Mouse (Mus musculus): Measurements from ENCODE around the gene Asah2.

Asah2 gene

DNA sequence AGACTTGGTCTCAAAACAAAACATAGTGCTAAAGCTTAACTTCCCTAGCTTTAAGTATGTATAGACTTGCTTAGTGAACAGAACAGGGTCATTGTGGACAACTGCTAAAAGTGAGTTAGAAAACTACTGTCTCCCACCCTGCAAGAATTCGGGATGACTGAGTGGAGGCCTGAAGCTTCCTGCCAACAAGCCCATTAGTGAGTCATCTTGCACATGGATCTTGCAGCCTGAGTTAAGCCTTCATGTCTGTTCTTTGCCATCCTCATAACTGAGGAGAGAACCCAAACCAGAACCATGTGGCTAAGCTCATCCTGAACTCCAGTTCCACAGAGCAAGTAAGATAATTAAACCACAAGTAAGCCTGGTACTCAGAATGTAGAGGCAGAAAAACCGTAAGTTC is 56.8 kb downstream of the Asah2 start:
- POLR2A ChIA-PET: no interaction called here
- CTCF ChIA-PET: interaction anchor here in 3 of 4 experiments (0.5 to 0.8 kb wide), 3 partner anchors 50 to 976 kb away, joined by 3 to 7 read pairs (median 3); no protein-coding TSS in a partner anchor

GRCm38 (mm10) chr19:32032881-32033280 is 75.1 kb downstream of the Asah2 start:
- POLR2A ChIA-PET: no interaction called here

GRCm38 (mm10) chr19:32030430-32030829 is 77.6 kb downstream of the Asah2 start:
- POLR2A ChIA-PET: interaction anchor here in 2 of 4 experiments (0.6 to 2.3 kb wide), 3 partner anchors 10 to 60 kb away, joined by 3 to 8 read pairs (median 5); no protein-coding TSS in a partner anchor

More at GRCm38 (mm10) chr19:32032881-32033280, 75.1 kb downstream of the Asah2 start:
- CTCF ChIA-PET: interaction anchor here in 1 of 4 experiments (0.6 kb wide), 1 partner anchor 16 kb away, joined by 4 read pairs; no protein-coding TSS in a partner anchor

GRCm38 (mm10) chr19:32025443-32025842 is 82.6 kb downstream of the Asah2 start:
- CTCF ChIA-PET: interaction anchor here in 1 of 4 experiments (0.6 kb wide), 1 partner anchor 92 kb away, joined by 4 read pairs; no protein-coding TSS in a partner anchor
- POLR2A ChIA-PET: no interaction called here

More at GRCm38 (mm10) chr19:32030430-32030829, 77.6 kb downstream of the Asah2 start:
- CTCF ChIA-PET: interaction anchor here (0.6 to 2.3 kb wide), 15 partner anchors 9 to 290 kb away, joined by 3 to 14 read pairs (median 3); no protein-coding TSS in a partner anchor

DNA sequence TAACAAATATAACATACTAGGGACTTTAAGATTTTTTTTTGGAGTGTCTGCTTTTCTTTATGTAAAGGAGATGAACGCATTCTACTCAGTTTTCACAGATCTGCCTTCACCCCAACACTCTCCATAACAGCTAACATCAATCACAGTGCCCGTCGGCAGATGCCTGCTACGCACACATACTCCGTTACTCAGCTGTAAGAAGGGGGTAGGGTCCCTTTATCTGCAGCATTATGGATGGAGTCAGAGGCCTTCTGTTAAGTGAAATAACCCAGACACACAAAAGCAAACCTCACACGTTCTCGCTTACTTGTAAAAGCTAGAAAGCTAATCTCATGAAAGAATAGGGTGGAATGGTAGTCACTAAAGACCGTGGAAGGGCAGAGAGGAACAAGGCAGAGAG is 88.3 kb downstream of the Asah2 start:
- CTCF ChIA-PET: no interaction called here
- POLR2A ChIA-PET: interaction anchor here in 1 of 4 experiments (2.3 kb wide), 1 partner anchor 11 kb away, joined by 5 read pairs; no protein-coding TSS in a partner anchor

DNA sequence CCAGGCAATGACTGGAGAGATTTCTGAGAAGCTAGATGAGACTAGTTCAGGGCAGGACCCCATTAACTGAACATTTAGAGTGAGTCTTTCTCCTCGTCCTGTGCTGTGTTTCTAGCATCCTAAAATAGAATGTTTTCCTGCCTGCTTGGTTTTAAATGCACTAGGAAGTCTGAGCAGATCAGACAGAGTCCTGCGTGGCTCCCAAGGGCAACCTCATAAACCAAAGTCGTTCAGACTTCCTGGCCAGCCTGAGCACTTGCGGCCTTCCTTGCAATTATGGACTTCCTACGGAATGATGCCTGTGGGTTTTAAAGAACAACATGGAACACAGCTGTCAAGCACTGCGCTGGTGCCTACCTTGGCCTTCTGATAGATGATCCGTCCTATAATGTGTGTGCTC is 89.4 kb downstream of the Asah2 start:
- POLR2A ChIA-PET: no interaction called here
- CTCF ChIA-PET: no interaction called here

DNA sequence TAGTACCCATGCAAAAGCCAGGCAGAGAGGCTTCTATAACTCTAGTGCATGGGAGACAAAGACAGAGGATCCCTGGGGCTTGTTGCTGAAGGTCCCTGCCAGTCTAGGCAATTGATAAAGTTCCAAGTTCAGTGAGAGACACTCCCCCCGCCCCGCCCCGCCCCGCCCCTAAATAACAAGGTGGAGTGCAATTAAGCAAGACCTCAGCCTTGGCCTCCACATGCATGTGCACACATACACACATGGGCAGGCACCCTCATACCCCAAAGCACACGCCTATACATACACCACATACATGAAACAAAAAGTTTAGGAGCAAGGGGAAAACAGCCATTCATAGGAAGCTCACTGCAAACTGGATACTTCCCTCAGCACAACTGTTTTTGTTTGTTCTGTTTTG is 90.0 kb downstream of the Asah2 start:
- ChIA-PET POLR2A (no interaction called here), CTCF (no interaction called here)

DNA sequence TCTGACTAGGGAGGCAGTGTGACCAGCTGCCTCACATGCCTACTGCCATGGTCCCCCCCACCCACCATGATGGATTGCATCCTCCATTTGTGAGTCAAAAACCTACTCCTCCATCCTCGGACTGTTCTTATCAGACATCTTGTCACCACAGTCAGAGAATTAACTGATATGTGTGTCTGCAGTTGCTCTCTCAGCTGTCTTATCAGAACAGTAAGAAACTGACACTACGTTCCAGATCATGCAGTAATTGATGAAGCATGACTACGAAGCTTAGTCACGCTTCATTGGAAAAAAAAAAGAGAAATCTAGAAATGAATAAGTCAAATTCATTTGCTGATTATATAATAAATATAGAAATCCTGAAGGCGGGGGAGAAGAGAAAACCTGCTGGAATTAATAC is 105.4 kb downstream of the Asah2 start:
- ChIA-PET CTCF (interaction anchor here in 1 of 4 experiments (0.7 kb wide), 1 partner anchor 1756 kb away, joined by 3 read pairs; no protein-coding TSS in a partner anchor), POLR2A (interaction anchor here in 1 of 4 experiments (0.5 kb wide), 1 partner anchor 25 kb away, joined by 3 read pairs; no protein-coding TSS in a partner anchor)

DNA sequence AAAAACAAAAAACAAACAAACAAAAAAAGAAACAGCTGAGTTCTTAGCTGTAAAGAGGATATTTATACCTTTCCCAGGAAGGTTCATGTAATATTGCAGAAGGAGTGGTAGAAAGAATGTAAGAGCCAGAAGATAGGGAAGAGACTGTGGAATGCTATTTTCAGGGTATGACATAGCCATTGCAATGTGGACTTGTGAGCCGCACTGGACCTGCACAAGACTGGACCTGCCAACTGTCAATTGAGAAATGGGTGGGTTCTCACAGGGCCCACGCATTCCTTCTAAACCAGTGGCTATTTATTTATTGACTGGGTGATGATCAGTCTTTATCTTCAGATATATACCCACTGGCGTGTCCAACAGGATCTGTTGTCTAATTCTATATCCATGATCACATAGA is 111.1 kb downstream of the Asah2 start:
- ChIA-PET POLR2A (no interaction called here), CTCF (no interaction called here)

DNA sequence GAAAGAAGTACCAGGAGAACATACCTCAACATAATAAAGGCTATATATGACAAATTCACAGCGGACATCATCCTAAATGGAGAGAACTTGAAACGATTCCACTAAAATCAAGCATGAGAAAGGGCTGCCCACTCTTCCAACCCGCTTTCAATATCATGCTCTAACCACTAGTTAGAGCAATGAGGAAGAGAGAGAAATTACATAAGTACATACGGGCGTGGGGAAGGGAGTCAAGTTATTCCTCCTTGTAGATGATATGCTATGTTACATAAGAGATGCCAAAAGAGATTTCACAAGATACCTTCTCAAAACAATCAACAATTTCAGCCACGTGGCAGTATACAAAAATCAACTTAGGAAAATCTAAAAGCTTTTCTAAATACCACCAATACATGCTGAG is 117.0 kb downstream of the Asah2 start:
- POLR2A ChIA-PET: no interaction called here
- CTCF ChIA-PET: no interaction called here

GRCm38 (mm10) chr19:31975882-31976281 is 132.1 kb downstream of the Asah2 start:
- CTCF ChIA-PET: interaction anchor here in 1 of 4 experiments (0.6 kb wide), 1 partner anchor 464 kb away, joined by 7 read pairs; no protein-coding TSS in a partner anchor
- POLR2A ChIA-PET: no interaction called here

DNA sequence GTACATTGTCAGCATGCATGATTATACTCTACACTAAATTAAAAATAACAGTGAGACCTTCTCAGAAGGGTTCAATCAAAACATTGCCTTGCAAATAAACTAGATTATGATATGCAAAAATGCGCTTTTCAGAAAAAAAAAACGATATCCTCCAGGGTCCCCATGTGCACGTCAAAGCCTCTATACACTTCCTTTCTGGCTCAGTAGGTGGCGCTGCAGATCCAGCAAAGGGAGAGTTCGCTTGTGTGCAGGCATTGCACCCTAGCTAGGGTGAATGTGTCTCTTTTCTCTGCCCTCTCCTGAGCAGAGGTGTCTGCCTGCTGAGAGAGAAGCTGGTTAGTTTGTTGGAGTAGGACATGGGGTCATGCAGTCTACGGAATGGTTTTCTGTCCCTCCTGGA is 136.0 kb downstream of the Asah2 start:
- POLR2A ChIA-PET: interaction anchor here in 2 of 4 experiments (1.0 to 1.7 kb wide), 2 partner anchors 218 to 741 kb away, joined by 3 read pairs; no protein-coding TSS in a partner anchor

DNA sequence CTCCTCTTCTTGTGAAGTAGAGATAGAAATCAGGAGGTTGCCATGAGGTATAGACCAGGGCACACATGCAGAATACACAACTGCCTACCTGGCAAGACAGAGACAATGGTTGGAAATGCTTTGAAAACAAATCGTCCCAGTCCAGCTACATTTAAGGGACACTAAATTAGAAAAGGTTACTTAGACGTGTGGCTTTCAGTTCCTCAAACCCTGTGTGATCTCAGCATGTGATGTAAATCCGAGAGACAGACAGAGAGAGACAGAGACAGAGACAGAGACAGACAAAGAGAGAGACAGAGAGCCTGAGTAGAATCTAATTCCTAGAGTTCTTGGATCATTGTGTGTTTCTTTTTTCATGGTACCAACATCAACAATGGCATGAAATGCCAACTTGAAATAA is 136.6 kb downstream of the Asah2 start:
- CTCF ChIA-PET: interaction anchor here in 2 of 4 experiments (0.7 to 1.0 kb wide), 3 partner anchors 95 to 349 kb away, joined by 3 to 10 read pairs (median 4); no protein-coding TSS in a partner anchor
- POLR2A ChIA-PET: no interaction called here

More for the DNA sequence above, 136.0 kb downstream of the Asah2 start:
- CTCF ChIA-PET: interaction anchor here in 3 of 4 experiments (0.6 to 1.1 kb wide), 6 partner anchors 59 to 681 kb away, joined by 3 to 4 read pairs (median 3); no protein-coding TSS in a partner anchor

GRCm38 (mm10) chr19:31967933-31968532 is 140.0 kb downstream of the Asah2 start:
- ChIA-PET CTCF (interaction anchor here in 1 of 4 experiments (0.5 kb wide), 1 partner anchor 148 kb away, joined by 3 read pairs; no protein-coding TSS in a partner anchor), POLR2A (no interaction called here)

DNA sequence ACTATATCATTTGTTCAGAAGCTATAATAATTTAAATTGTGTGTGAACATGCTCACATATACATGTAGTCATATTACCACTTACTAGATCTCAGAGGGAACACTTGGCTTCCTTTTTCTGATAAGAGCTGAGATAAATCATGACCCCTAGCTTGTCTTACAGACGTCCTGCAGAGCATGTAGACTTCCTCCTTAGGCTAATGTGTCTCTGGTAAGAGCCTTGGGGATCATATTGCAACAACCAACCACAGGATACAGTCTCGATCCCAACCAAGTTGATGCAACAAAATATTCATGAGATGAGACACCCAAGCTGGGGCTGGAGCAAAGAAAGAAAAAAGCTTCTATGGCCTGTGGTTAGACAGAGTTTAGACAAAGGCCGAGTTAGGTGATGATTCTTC is 144.9 kb downstream of the Asah2 start:
- POLR2A ChIA-PET: no interaction called here
- CTCF ChIA-PET: no interaction called here

- ChIA-PET CTCF (interaction anchor here in 1 of 4 experiments (0.5 kb wide), 1 partner anchor 35 kb away, joined by 3 read pairs; no protein-coding TSS in a partner anchor), POLR2A (no interaction called here)
Measured at GRCm38 (mm10) chr19:31960434-31960833, 147.6 kb downstream of the Asah2 start.

DNA sequence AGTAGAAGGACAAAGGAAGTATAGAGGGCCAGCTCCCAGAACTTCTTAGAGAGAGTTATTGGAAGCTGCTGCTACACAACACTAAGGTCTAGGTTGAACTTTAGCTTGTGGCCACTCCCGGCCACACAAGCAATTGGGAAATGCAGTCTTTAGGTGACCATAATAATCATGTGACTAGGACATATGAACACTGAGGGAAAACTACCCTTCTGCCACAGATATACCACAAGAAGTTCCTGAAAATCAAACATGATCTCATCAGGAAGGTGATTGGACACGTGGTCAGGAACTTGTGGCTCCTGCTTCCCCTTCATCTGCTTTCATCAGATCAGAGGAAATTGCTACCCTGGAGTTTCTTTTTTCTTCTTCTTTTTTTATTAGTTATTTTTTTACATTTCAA is 151.7 kb downstream of the Asah2 start:
- ChIA-PET CTCF (no interaction called here), POLR2A (no interaction called here)

DNA sequence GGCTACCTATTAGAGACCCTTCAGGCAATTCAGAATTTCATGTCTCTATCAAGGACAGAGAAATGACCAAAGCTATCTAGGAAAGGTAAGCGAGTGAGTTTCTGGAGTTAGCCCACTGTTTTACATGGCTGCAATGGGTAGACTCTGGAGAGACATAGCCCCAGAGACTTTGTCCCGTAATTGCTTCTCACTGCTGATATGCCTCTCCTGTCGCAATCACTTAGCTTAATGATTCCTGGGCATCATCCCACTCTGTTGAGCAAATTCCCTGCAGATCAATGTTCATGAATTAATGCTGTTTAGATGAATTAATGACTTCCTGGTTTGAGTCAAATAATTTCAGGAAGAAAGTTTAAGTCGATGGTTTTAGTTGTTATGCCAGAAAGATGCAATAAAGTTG is 153.3 kb downstream of the Asah2 start:
- ChIA-PET POLR2A (no interaction called here), CTCF (interaction anchor here in 1 of 4 experiments (0.6 kb wide), 1 partner anchor 152 kb away, joined by 7 read pairs; no protein-coding TSS in a partner anchor)

- ChIA-PET POLR2A (interaction anchor here in 2 of 4 experiments (0.6 kb wide), 2 partner anchors 16 to 186 kb away, joined by 3 read pairs; no protein-coding TSS in a partner anchor), CTCF (interaction anchor here in 3 of 4 experiments (0.6 kb wide), 5 partner anchors 146 to 1302 kb away, joined by 3 to 7 read pairs (median 4); no protein-coding TSS in a partner anchor)
Measured at GRCm38 (mm10) chr19:31954267-31954666, 153.7 kb downstream of the Asah2 start.

GRCm38 (mm10) chr19:31953799-31954198 is 154.2 kb downstream of the Asah2 start:
- ChIA-PET CTCF (interaction anchor here (0.6 to 0.7 kb wide), 5 partner anchors 145 to 1303 kb away, joined by 3 to 14 read pairs (median 4); no protein-coding TSS in a partner anchor), POLR2A (interaction anchor here in 2 of 4 experiments (0.6 kb wide), 2 partner anchors 17 to 186 kb away, joined by 3 read pairs; no protein-coding TSS in a partner anchor)
